Mouse (Mus musculus): Measurements from ENCODE around the gene Gps2. TPM values are rescaled to one million over a fixed set of nuclear protein-coding genes. Genes with fewer than 3 reads are reported as not detected.

Gene Gps2
- total and polyA plus RNA-seq, 3 experiments = 78.0 to 113 TPM; not detected in 1

DNA sequence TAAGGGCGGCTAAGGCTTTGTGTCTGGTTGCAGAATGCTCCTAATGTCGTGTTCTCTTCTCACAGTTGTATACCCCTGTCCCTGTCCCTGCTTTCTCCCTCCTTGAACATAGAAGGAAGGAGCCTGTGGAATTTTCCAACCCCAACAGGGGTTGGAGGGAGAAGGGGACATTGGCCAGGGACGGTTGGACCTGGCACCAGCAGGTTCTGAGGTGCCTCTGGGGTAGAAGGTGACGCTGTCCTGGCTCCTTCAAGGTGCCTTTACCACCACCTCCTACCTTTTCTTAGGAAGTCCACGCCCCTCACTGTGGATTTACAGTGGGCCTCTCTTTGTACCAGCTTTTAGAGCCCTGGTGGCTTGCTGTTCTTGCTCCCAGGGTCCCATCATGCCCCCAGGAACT is 24.1 kb downstream of the Gps2 start:
- TF ChIP-seq SMC3 (IDR thresholded peaks at IDR 0.05; ENCODE audit: low read depth, low read length) = no peak
- TF ChIP-seq GABPA (IDR thresholded peaks at IDR 0.05; ENCODE audit: low read depth, low read length) = no peak
- no peak for TF ChIP-seq RCOR1 (IDR thresholded peaks at IDR 0.05; ENCODE audit: low read depth, low read length)
- no peak for TF ChIP-seq ZKSCAN1 (IDR thresholded peaks at IDR 0.05; ENCODE audit: low read depth, low read length)
- no peak for TF ChIP-seq MYB (IDR thresholded peaks at IDR 0.05; ENCODE audit: low read depth, low read length)
- no peak for TF ChIP-seq USF2 (IDR thresholded peaks at IDR 0.05; ENCODE audit: borderline replicate concordance in 1 of 2, insufficient read depth in 1 of 2, low read depth in 1 of 2, low read length in 2 of 2)
- no peak for TF ChIP-seq TAL1 (IDR thresholded peaks at IDR 0.05; ENCODE audit: low read length)
- TF ChIP-seq CTCF (IDR thresholded peaks at IDR 0.05 in 2 of 3, conservative IDR thresholded peaks at IDR 0.05 in 1 of 3; ENCODE audit: control insufficient read depth in 1 of 3, insufficient read depth in 1 of 3, low read depth in 2 of 3, low read length in 3 of 3, poor library complexity in 1 of 3, severe bottlenecking in 1 of 3) = no peak
- no peak for TF ChIP-seq SIN3A (IDR thresholded peaks at IDR 0.05; ENCODE audit: low read length)
- TF ChIP-seq ZMIZ1 (IDR thresholded peaks at IDR 0.05; ENCODE audit: low read depth, low read length) = no peak
- TF ChIP-seq RAD21 (IDR thresholded peaks at IDR 0.05; ENCODE audit: low read depth, low read length) = no peak
- no peak for TF ChIP-seq EP300 (IDR thresholded peaks at IDR 0.05; ENCODE audit: low read depth in 1 of 2, low read length in 2 of 2)
- TF ChIP-seq CHD1 (IDR thresholded peaks at IDR 0.05; ENCODE audit: low read depth, low read length) = no peak
- TF ChIP-seq MXI1 (IDR thresholded peaks at IDR 0.05; ENCODE audit: low read depth, low read length) = no peak
- TF ChIP-seq ELF1 (IDR thresholded peaks at IDR 0.05; ENCODE audit: low read depth, low read length) = no peak
- Histone ChIP-seq H3K9ac (ENCODE audit: control insufficient read depth, low read depth, low read length, poor library complexity, severe bottlenecking) (no peak overlapping the region), H3K4me1 (ENCODE audit: control insufficient read depth in 1 of 2, insufficient read depth in 2 of 2, low read length in 2 of 2) (peaks cover 3 to 4% of the 10 kb centered on the region in 2 experiments; a peak in 1 of 4 replicates), H3K27me3 (ENCODE audit: control insufficient read depth in 1 of 2, insufficient read depth in 2 of 2, low read length in 2 of 2) (peaks cover 3 to 7% of the 10 kb centered on the region in 2 experiments; a peak in 3 of 4 replicates), H3K4me3 (ENCODE audit: control insufficient read depth in 1 of 2, insufficient read depth in 1 of 2, low read depth in 2 of 2, low read length in 2 of 2) (no peak overlapping the region), H3K79me2 (ENCODE audit: control insufficient read depth, insufficient read depth, low read length, poor library complexity) (no peaks in the 10 kb centered on the region), H3K9me3 (replicated peaks; ENCODE audit: insufficient read depth, low read length) (no peaks in the 10 kb centered on the region), H3K27ac (ENCODE audit: control insufficient read depth, low read depth, low read length) (no peak overlapping the region), H3K36me3 (ENCODE audit: control insufficient read depth in 1 of 2, insufficient read depth in 2 of 2, low read length in 2 of 2) (peaks cover 0 to 6% of the 10 kb centered on the region in 2 experiments; a peak in 2 of 4 replicates)
- no peak for DNase-seq (ENCODE audit: low read depth, low spot score)

- Histone ChIP-seq H3K4me3 (ENCODE audit: control insufficient read depth in 1 of 2, insufficient read depth in 1 of 2, low read depth in 2 of 2, low read length in 2 of 2) (no peak overlapping the region), H3K9me3 (replicated peaks; ENCODE audit: insufficient read depth, low read length) (no peaks in the 10 kb centered on the region), H3K79me2 (ENCODE audit: control insufficient read depth, insufficient read depth, low read length, poor library complexity) (no peaks in the 10 kb centered on the region), H3K9ac (ENCODE audit: control insufficient read depth, low read depth, low read length, poor library complexity, severe bottlenecking) (no peak overlapping the region), H3K27me3 (ENCODE audit: control insufficient read depth in 1 of 2, insufficient read depth in 2 of 2, low read length in 2 of 2) (peaks cover 7% of the 10 kb centered on the region in 2 experiments), H3K36me3 (ENCODE audit: control insufficient read depth in 1 of 2, insufficient read depth in 2 of 2, low read length in 2 of 2) (peaks cover 0 to 4% of the 10 kb centered on the region in 2 experiments; a peak in 1 of 4 replicates), H3K4me1 (ENCODE audit: control insufficient read depth in 1 of 2, insufficient read depth in 2 of 2, low read length in 2 of 2) (peaks cover 3 to 4% of the 10 kb centered on the region in 2 experiments; a peak in 1 of 4 replicates), H3K27ac (ENCODE audit: control insufficient read depth, low read depth, low read length) (no peak overlapping the region)
- TF ChIP-seq ZKSCAN1 (IDR thresholded peaks at IDR 0.05; ENCODE audit: low read depth, low read length) (no peak), TBP (IDR thresholded peaks at IDR 0.05; ENCODE audit: low read depth, low read length) (no peak), RCOR1 (IDR thresholded peaks at IDR 0.05; ENCODE audit: low read depth, low read length) (no peak), ZMIZ1 (IDR thresholded peaks at IDR 0.05; ENCODE audit: low read depth, low read length) (no peak), CTCF (IDR thresholded peaks at IDR 0.05 in 2 of 3, conservative IDR thresholded peaks at IDR 0.05 in 1 of 3; ENCODE audit: control insufficient read depth in 1 of 3, insufficient read depth in 1 of 3, low read depth in 2 of 3, low read length in 3 of 3, poor library complexity in 1 of 3, severe bottlenecking in 1 of 3) (no peak), POLR2AphosphoS5 (IDR thresholded peaks at IDR 0.05; ENCODE audit: borderline replicate concordance, low read depth, low read length) (no peak), MAFK (IDR thresholded peaks at IDR 0.05; ENCODE audit: borderline replicate concordance, low read depth, low read length) (no peak), BHLHE40 (IDR thresholded peaks at IDR 0.05; ENCODE audit: borderline replicate concordance, low read depth, low read length) (no peak), MAZ (IDR thresholded peaks at IDR 0.05; ENCODE audit: low read depth, low read length) (no peak), ZNF384 (IDR thresholded peaks at IDR 0.05; ENCODE audit: low read depth, low read length) (no peak), TCF12 (IDR thresholded peaks at IDR 0.05; ENCODE audit: low read depth, low read length) (no peak), SMC3 (IDR thresholded peaks at IDR 0.05; ENCODE audit: low read depth, low read length) (no peak), ZC3H11A (IDR thresholded peaks at IDR 0.05; ENCODE audit: low read depth, low read length) (no peak), RAD21 (IDR thresholded peaks at IDR 0.05; ENCODE audit: low read depth, low read length) (no peak), ELF1 (IDR thresholded peaks at IDR 0.05; ENCODE audit: low read depth, low read length) (no peak), MXI1 (IDR thresholded peaks at IDR 0.05; ENCODE audit: low read depth, low read length) (no peak), HCFC1 (IDR thresholded peaks at IDR 0.05; ENCODE audit: low read depth, low read length) (no peak), MYC (IDR thresholded peaks at IDR 0.05; ENCODE audit: low read depth, low read length) (no peak), POLR2AphosphoS2 (IDR thresholded peaks at IDR 0.05; ENCODE audit: low read length) (no peak)
- DNase-seq (ENCODE audit: low read depth, low spot score) = no peak
Observed at GRCm38 (mm10) chr11:69938401-69938979, 24.8 kb downstream of the Gps2 start.

Measured in MEL (cell line).